Mouse (Mus musculus) CH12F3 (cell line): ENCODE data around the gene Plau.

Experiments used
- in situ Hi-C: fragments of 300-500 bp; cut with MboI; formaldehyde crosslinking; loops from 2 replicates; pipeline ENCODE4 v1.14.3; 2020; ENCODE audit warnings: low sequenced_read_pairs

Gene Plau

GRCm38 (mm10) chr14:20836171-20836904 is at the start of gene Plau:
Gene Plau (plus strand): TSS chr14:20836660.
- in situ Hi-C loops, result no loop called here

GRCm38 (mm10) chr14:20788151-20788550 is 48.3 kb upstream of the Plau start:
- in situ Hi-C loops, result no loop called here

GRCm38 (mm10) chr14:20789593-20789992 is 46.9 kb upstream of the Plau start:
- in situ Hi-C loops, result no loop called here

- in situ Hi-C loops, result no loop called here
Observed at GRCm38 (mm10) chr14:20790445-20790844, 46.0 kb upstream of the Plau start.

- in situ Hi-C loops, result no loop called here
Observed at GRCm38 (mm10) chr14:20790996-20791395, 45.5 kb upstream of the Plau start.

GRCm38 (mm10) chr14:20791511-20792242 is 44.8 kb upstream of the Plau start:
- in situ Hi-C loops, result no loop called here

GRCm38 (mm10) chr14:20792243-20792921 is 44.1 kb upstream of the Plau start:
- in situ Hi-C loops, result no loop called here

- in situ Hi-C loops, result no loop called here
Observed at GRCm38 (mm10) chr14:20792922-20793757, 43.3 kb upstream of the Plau start.

- in situ Hi-C loops, result no loop called here
Observed at GRCm38 (mm10) chr14:20793758-20794531, 42.5 kb upstream of the Plau start, which contains the start of gene Camk2g. Gene Camk2g (minus strand): TSS chr14:20794088.

GRCm38 (mm10) chr14:20794589-20794988 is 41.9 kb upstream of the Plau start:
- in situ Hi-C loops, result no loop called here

GRCm38 (mm10) chr14:20795423-20796152 is 40.9 kb upstream of the Plau start:
- in situ Hi-C loops, result no loop called here

GRCm38 (mm10) chr14:20796170-20796569 is 40.3 kb upstream of the Plau start:
- in situ Hi-C loops, result no loop called here

- in situ Hi-C loops, result no loop called here
Observed at GRCm38 (mm10) chr14:20796643-20797042, 39.8 kb upstream of the Plau start.

- in situ Hi-C loops, result no loop called here
Observed at GRCm38 (mm10) chr14:20798300-20798699, 38.2 kb upstream of the Plau start.

GRCm38 (mm10) chr14:20798761-20799160 is 37.7 kb upstream of the Plau start:
- in situ Hi-C loops, result no loop called here

- in situ Hi-C loops, result loop anchor here (5.0 kb wide), 2 partner anchors 36 to 69 kb away; no protein-coding TSS in a partner anchor
Observed at GRCm38 (mm10) chr14:20802926-20803605, 33.4 kb upstream of the Plau start.

- in situ Hi-C loops, result loop anchor here (5.0 kb wide), 2 partner anchors 36 to 69 kb away; no protein-coding TSS in a partner anchor
Observed at GRCm38 (mm10) chr14:20803606-20803938, 32.9 kb upstream of the Plau start.

GRCm38 (mm10) chr14:20804481-20804880 is 32.0 kb upstream of the Plau start:
- in situ Hi-C loops, result loop anchor here (5.0 kb wide), 2 partner anchors 37 to 68 kb away; no protein-coding TSS in a partner anchor
